Mouse (Mus musculus): ENCODE data around the gene Tspan14. TPM values are rescaled to one million over a fixed set of nuclear protein-coding genes. Genes with fewer than 3 reads are reported as not detected.

Tspan14 gene
- polyA plus RNA-seq, 1 experiment from 2014 or later, result 101 TPM

DNA sequence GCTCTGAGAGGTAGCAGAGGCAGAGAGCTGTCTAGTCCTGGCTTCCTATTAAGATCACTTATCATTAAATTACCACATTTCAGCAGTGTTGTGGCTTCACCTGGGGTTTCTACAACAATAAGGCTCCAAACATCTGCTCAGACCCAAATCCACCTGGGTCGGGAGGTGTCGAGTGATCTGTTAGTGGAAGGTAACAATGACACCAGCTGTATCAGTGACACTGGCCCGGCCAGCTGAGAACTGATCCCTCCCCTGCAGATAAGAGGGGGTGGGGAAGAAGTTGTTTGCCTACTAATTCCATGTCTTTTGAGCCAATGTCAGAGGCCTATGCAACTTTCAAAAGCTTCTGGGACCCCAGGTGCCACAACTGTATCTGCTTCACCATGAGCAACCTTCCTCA lies 73.4 kb downstream of the Tspan14 start, which contains the start of gene Sh2d4b:
Sh2d4b (minus strand) TSS at position 71 of the 400 bp plus-strand sequence.
- H3K4me2 ChIP-seq (ENCODE audit: low read length), result no peak within 1 kb of the TSS
- no peak within 1 kb of the TSS for H3K27ac ChIP-seq (ENCODE audit: low read depth, low read length)
- no peak within 1 kb of the TSS for H3K9ac ChIP-seq (ENCODE audit: low read length)
- H3K36me3 ChIP-seq (ENCODE audit: control insufficient read depth, insufficient read depth, low read length), result no peaks in the 10 kb centered on the region
- no peaks in the 10 kb centered on the region for H3K4me1 ChIP-seq (ENCODE audit: control insufficient read depth, insufficient read depth, low read length)
- ATAC-seq (no peak), DNase-seq (ENCODE audit: low spot score) (no peak)
- WGBS, result 79% methylated on average over 3 of the region's 3 CpGs
- H3K4me3 ChIP-seq (ENCODE audit: low read depth, low read length), result no peak within 1 kb of the TSS
- no peaks in the 10 kb centered on the region for H3K27me3 ChIP-seq (replicated peaks; ENCODE audit: control insufficient read depth, insufficient read depth, low read length)
- H3K9me3 ChIP-seq (replicated peaks; ENCODE audit: control insufficient read depth, low read length), result no peaks in the 10 kb centered on the region

- Histone ChIP-seq H3K9me3 (replicated peaks; ENCODE audit: control insufficient read depth, low read length) (no peaks in the 10 kb centered on the region), H3K4me3 (ENCODE audit: low read depth, low read length) (no peak overlapping the region), H3K36me3 (ENCODE audit: control insufficient read depth, insufficient read depth, low read length) (no peaks in the 10 kb centered on the region), H3K4me1 (ENCODE audit: control insufficient read depth, insufficient read depth, low read length) (no peaks in the 10 kb centered on the region), H3K9ac (ENCODE audit: low read length) (no peak overlapping the region), H3K27ac (ENCODE audit: low read depth, low read length) (no peak overlapping the region), H3K4me2 (ENCODE audit: low read length) (no peak overlapping the region), H3K27me3 (replicated peaks; ENCODE audit: control insufficient read depth, insufficient read depth, low read length) (no peaks in the 10 kb centered on the region)
- 73% methylated on average over 7 of the region's 7 CpGs for WGBS
- ATAC-seq (no peak), DNase-seq (ENCODE audit: low spot score) (no peak)
These were observed 74.2 kb downstream of the Tspan14 start for GRCm38 (mm10) chr14:40892326-40892825.

DNA sequence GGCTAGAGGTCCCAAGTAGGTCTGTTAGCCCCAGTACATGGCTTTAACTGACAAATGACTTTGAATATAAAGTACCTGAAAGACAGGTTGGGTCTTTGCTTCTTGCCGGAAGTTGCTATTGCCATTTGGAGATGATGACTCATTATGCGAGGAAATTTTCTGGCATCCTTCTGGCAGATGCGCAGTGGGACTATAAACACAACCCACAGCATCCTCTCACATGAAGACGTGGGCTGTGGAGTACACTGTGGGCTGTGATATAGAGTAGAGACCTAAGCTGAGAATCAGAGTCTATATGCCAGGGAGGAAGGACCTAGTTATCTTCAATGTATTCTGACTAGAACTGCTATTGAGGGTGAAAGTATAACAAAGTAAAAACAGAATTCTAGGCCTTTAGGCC lies 75.1 kb downstream of the Tspan14 start:
- ATAC-seq, result no peak
- Histone ChIP-seq H3K4me3 (ENCODE audit: low read depth, low read length) (no peak overlapping the region), H3K4me2 (ENCODE audit: low read length) (no peak overlapping the region), H3K9ac (ENCODE audit: low read length) (no peak overlapping the region), H3K36me3 (ENCODE audit: control insufficient read depth, insufficient read depth, low read length) (no peaks in the 10 kb centered on the region), H3K27me3 (replicated peaks; ENCODE audit: control insufficient read depth, insufficient read depth, low read length) (no peaks in the 10 kb centered on the region), H3K27ac (ENCODE audit: low read depth, low read length) (no peak overlapping the region), H3K9me3 (replicated peaks; ENCODE audit: control insufficient read depth, low read length) (no peaks in the 10 kb centered on the region), H3K4me1 (ENCODE audit: control insufficient read depth, insufficient read depth, low read length) (no peaks in the 10 kb centered on the region)
- WGBS, result 94% methylated on average over 4 of the region's 4 CpGs
- no peak for DNase-seq (ENCODE audit: low spot score)

- Histone ChIP-seq H3K27ac (ENCODE audit: low read depth, low read length) (no peak overlapping the region), H3K36me3 (ENCODE audit: control insufficient read depth, insufficient read depth, low read length) (no peaks in the 10 kb centered on the region), H3K9ac (ENCODE audit: low read length) (no peak overlapping the region), H3K4me3 (ENCODE audit: low read depth, low read length) (no peak overlapping the region), H3K4me1 (ENCODE audit: control insufficient read depth, insufficient read depth, low read length) (no peaks in the 10 kb centered on the region), H3K9me3 (replicated peaks; ENCODE audit: control insufficient read depth, low read length) (no peaks in the 10 kb centered on the region), H3K4me2 (ENCODE audit: low read length) (no peak overlapping the region), H3K27me3 (replicated peaks; ENCODE audit: control insufficient read depth, insufficient read depth, low read length) (no peaks in the 10 kb centered on the region)
- DNase-seq (ENCODE audit: low spot score) (no peak), ATAC-seq (no peak)
- 87% methylated on average over 4 of the region's 4 CpGs for WGBS
These were observed 76.9 kb downstream of the Tspan14 start for GRCm38 (mm10) chr14:40889704-40890103.

- no peak overlapping the region for H3K4me2 ChIP-seq (ENCODE audit: low read length)
- no peak overlapping the region for H3K4me3 ChIP-seq (ENCODE audit: low read depth, low read length)
- no peaks in the 10 kb centered on the region for H3K9me3 ChIP-seq (replicated peaks; ENCODE audit: control insufficient read depth, low read length)
- 94% methylated on average over 2 of the region's 2 CpGs for WGBS
- H3K9ac ChIP-seq (ENCODE audit: low read length), result no peak overlapping the region
- no peak overlapping the region for H3K27ac ChIP-seq (ENCODE audit: low read depth, low read length)
- no peaks in the 10 kb centered on the region for H3K27me3 ChIP-seq (replicated peaks; ENCODE audit: control insufficient read depth, insufficient read depth, low read length)
- H3K4me1 ChIP-seq (ENCODE audit: control insufficient read depth, insufficient read depth, low read length), result no peaks in the 10 kb centered on the region
- ATAC-seq, result no peak
- no peak for DNase-seq (ENCODE audit: low spot score)
- H3K36me3 ChIP-seq (ENCODE audit: control insufficient read depth, insufficient read depth, low read length), result no peaks in the 10 kb centered on the region
These were observed 77.4 kb downstream of the Tspan14 start for GRCm38 (mm10) chr14:40889181-40889580.

DNA sequence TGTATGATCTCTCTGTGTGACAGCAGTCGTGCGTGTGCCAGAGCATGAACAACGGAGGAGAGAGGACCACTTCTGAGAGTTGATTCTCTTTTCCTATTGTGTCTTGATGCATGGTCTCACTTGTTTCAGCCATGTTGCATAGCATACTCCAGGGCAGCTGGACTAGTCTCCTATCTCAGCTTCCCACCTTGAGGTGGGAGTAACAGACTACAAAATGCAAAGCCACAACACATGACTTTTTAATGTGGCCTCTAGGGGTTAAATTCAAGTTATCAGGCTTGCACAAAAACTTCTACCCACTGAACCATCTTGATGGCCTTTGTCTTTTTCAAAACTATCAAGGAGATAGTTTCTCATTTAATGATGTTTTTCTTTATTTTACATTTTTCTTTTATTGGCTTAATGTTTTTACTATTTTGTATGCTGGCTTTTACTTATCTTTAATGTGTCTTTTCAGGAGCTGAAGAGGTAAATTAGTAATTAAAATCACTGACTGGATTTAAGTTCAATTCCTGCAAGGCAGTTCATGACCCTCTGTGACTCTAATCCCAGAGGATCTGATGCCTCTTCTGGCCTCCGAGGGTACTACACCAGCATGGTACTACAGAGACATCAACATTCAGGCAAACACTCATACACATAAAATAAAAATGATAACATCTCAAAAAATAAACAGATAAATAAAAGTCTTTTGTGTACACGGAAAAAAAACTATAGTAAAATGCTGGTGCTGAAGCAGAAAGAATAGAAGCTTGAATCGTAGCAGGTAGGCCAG lies 80.0 kb downstream of the Tspan14 start:
- H3K9me3 ChIP-seq (replicated peaks; ENCODE audit: control insufficient read depth, low read length), result no peaks in the 10 kb centered on the region
- no peaks in the 10 kb centered on the region for H3K4me1 ChIP-seq (ENCODE audit: control insufficient read depth, insufficient read depth, low read length)
- H3K27me3 ChIP-seq (replicated peaks; ENCODE audit: control insufficient read depth, insufficient read depth, low read length), result no peaks in the 10 kb centered on the region
- DNase-seq (ENCODE audit: low spot score) (no peak), ATAC-seq (no peak)
- H3K27ac ChIP-seq (ENCODE audit: low read depth, low read length), result no peak overlapping the region
- no peak overlapping the region for H3K4me2 ChIP-seq (ENCODE audit: low read length)
- H3K4me3 ChIP-seq (ENCODE audit: low read depth, low read length), result no peak overlapping the region
- no peaks in the 10 kb centered on the region for H3K36me3 ChIP-seq (ENCODE audit: control insufficient read depth, insufficient read depth, low read length)
- H3K9ac ChIP-seq (ENCODE audit: low read length), result no peak overlapping the region
- WGBS, result 81% methylated on average over 6 of the region's 6 CpGs

DNA sequence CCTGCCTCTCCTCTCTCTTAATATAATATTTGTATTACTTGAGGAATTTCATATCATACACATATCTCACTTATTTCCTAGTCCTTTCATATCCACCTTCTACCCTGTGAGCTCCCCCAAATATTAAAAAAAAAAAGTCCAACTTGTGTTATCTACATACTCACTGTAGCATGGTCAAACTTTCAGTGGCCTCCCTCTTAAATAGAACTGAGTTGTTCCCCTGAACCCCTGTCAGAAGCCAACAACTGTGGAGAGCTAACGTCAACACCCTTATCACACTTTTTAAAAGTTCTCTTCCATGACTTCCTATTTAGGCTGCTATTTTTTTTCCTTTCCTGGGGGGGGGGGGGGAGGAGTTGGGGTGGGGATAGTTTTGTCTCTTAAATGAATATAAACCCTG lies 80.9 kb downstream of the Tspan14 start:
- no peaks in the 10 kb centered on the region for H3K4me1 ChIP-seq (ENCODE audit: control insufficient read depth, insufficient read depth, low read length)
- H3K4me3 ChIP-seq (ENCODE audit: low read depth, low read length), result no peak overlapping the region
- ATAC-seq (no peak), DNase-seq (ENCODE audit: low spot score) (no peak)
- no peaks in the 10 kb centered on the region for H3K27me3 ChIP-seq (replicated peaks; ENCODE audit: control insufficient read depth, insufficient read depth, low read length)
- no peak overlapping the region for H3K9ac ChIP-seq (ENCODE audit: low read length)
- H3K36me3 ChIP-seq (ENCODE audit: control insufficient read depth, insufficient read depth, low read length), result no peaks in the 10 kb centered on the region
- no peaks in the 10 kb centered on the region for H3K9me3 ChIP-seq (replicated peaks; ENCODE audit: control insufficient read depth, low read length)
- H3K4me2 ChIP-seq (ENCODE audit: low read length), result no peak overlapping the region
- H3K27ac ChIP-seq (ENCODE audit: low read depth, low read length), result no peak overlapping the region
- 74% methylated on average over 1 of the region's 1 CpGs for WGBS

- Histone ChIP-seq H3K27ac (ENCODE audit: low read depth, low read length) (no peak overlapping the region), H3K27me3 (replicated peaks; ENCODE audit: control insufficient read depth, insufficient read depth, low read length) (no peaks in the 10 kb centered on the region), H3K4me1 (ENCODE audit: control insufficient read depth, insufficient read depth, low read length) (no peaks in the 10 kb centered on the region), H3K4me2 (ENCODE audit: low read length) (no peak overlapping the region), H3K9ac (ENCODE audit: low read length) (no peak overlapping the region), H3K36me3 (ENCODE audit: control insufficient read depth, insufficient read depth, low read length) (no peaks in the 10 kb centered on the region), H3K9me3 (replicated peaks; ENCODE audit: control insufficient read depth, low read length) (no peaks in the 10 kb centered on the region), H3K4me3 (ENCODE audit: low read depth, low read length) (no peak overlapping the region)
- 32% methylated on average over 4 of the region's 4 CpGs for WGBS
- no peak for ATAC-seq
- DNase-seq (ENCODE audit: low spot score), result no peak
These were observed 81.4 kb downstream of the Tspan14 start for GRCm38 (mm10) chr14:40885225-40885624.

- no peak overlapping the region for H3K4me3 ChIP-seq (ENCODE audit: low read depth, low read length)
- H3K9ac ChIP-seq (ENCODE audit: low read length), result no peak overlapping the region
- no peaks in the 10 kb centered on the region for H3K27me3 ChIP-seq (replicated peaks; ENCODE audit: control insufficient read depth, insufficient read depth, low read length)
- DNase-seq (ENCODE audit: low spot score), result no peak
- H3K9me3 ChIP-seq (replicated peaks; ENCODE audit: control insufficient read depth, low read length), result no peaks in the 10 kb centered on the region
- H3K4me1 ChIP-seq (ENCODE audit: control insufficient read depth, insufficient read depth, low read length), result no peaks in the 10 kb centered on the region
- no peak overlapping the region for H3K4me2 ChIP-seq (ENCODE audit: low read length)
- no peaks in the 10 kb centered on the region for H3K36me3 ChIP-seq (ENCODE audit: control insufficient read depth, insufficient read depth, low read length)
- H3K27ac ChIP-seq (ENCODE audit: low read depth, low read length), result no peak overlapping the region
- no peak for ATAC-seq
These were observed 92.0 kb downstream of the Tspan14 start for GRCm38 (mm10) chr14:40874565-40874964.
